Comparison of ENCODE assay signal across 8 mouse cellular contexts in the genomic region with DNA sequence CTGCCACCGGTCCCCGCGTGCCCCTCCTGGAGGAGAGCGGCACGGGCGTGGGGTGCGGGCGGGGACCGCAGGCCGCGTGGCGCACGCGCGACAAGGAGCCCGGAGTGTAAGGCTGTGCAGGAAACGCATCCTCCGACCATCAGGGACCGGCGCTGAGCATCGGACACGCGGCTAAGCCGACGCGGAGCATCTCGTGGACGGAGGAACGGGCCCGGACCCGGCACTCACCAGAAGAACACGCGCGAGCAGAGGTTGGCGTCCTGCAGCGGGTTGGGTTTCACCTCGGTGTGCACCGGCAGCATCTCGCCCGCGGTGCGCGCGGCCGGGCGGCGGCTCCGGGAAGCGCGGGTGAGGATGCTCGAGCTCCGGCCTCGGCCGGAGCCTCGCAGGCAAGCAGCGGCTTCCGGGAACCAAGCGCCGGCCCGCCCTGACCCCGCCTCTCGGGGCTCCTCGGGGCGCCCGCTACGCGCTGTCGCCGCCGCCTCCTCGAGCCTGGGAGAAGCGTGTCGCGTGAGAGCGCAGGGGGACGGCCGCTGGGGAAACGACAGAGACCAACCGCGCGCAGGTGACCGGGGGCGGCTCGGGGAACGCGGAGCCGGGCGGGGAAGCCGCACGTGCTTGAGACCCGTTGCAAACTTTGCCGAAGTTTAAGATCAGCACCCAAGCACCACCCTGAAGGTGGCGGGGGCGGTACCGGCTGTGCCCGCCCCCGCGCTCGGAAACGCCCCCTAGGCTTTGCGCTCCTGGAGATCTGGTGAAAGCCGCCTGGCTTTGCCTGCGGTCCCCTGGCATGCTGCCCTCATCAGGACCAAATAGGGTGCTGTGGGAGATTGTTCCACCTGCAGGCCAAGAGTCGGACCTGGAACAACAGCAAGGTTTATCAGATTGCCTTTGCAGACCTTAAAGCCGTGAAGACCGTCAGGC. TPM values are rescaled to one million over a fixed set of nuclear protein-coding genes. Genes with fewer than 3 reads are reported as not detected.
DNase-seq lines count a peak whose midpoint lies in the region; ATAC-seq and TF ChIP-seq lines count a peak whose summit lies in the region.

A gene (minus strand): TSS at position 412 of the 924 bp plus-strand sequence.

- DNase-seq in adrenal gland, adult (ENCODE audit: inconsistent age in 2 of 2, low spot score in 1 of 2), result peak; percentile 92 to 97
- DNase-seq in gastrocnemius, postnatal 25 days, result peak; percentile 85
- DNase-seq in left cerebral cortex, postnatal 25 days (ENCODE audit: low spot score in 2 of 2), result peak; percentile 68 to 69
- peak; percentile 50 to 56 for DNase-seq in right cerebral cortex, postnatal 36 days (ENCODE audit: low spot score in 2 of 2)
- DNase-seq in urinary bladder, postnatal 4 days (ENCODE audit: low spot score in 2 of 2), result peak; percentile 64 to 77

- H3K4me3 ChIP-seq in cortical plate, adult 2 months (ENCODE audit: insufficient read depth, low read length), result peak within 1 kb of the TSS; percentile 75

- peak; percentile 83 for ATAC-seq in inflammation-experienced regulatory T-cells, adult 6 months
- ATAC-seq in megakaryocyte-erythroid progenitor cell, adult 5-6 weeks (replicated peaks; ENCODE audit: low FRiP score, low TSS enrichment, poor library complexity, severe bottlenecking), result peak; percentile 67

- TF ChIP-seq POLR2A in cortical plate, adult 2 months (IDR thresholded peaks at IDR 0.05; ENCODE audit: extremely low read depth, insufficient read depth, low read length), result 0 out of 2 replicates have a peak, but pooled peaks have one; percentile 32

- intact Hi-C loops in left cerebral cortex, postnatal 25 days (cut with DNase I), result loop anchor here (5.0 kb wide), 2 partner anchors 46 to 89 kb away; no protein-coding TSS in a partner anchor

- H3K4me1 ChIP-seq in cortical plate, adult 2 months (ENCODE audit: control insufficient read depth, insufficient read depth, low read length), result peaks cover 2% of the 10 kb centered on the region

- H3K27ac ChIP-seq in cortical plate, adult 2 months (ENCODE audit: insufficient read depth, low read length), result peak within 1 kb of the TSS; percentile 71; the same call in 1 of the 2 replicates

- TF ChIP-seq CTCF in cortical plate, adult 2 months (IDR thresholded peaks at IDR 0.05; ENCODE audit: extremely low read depth, insufficient read depth, low read length), result no peak

RNA-seq across cellular contexts. Expression of the gene that starts here (rescaled TPM):
- 6.7 and 6.8 TPM in 2 replicates for polyA plus RNA-seq in cortical plate, adult 2 months (2012; rRNA removed)
- total RNA-seq in gastrocnemius, postnatal 25 days (2021), result 10 to 100 TPM in 1 of 2 experiments, 1 to 10 TPM in 1; 9.0 to 10.7 TPM
- polyA plus RNA-seq in inflammation-experienced regulatory T-cells, adult 6 months (2017; shearing (Covaris generic)), result 1 to 10 TPM; 7.2 to 9.6 (median 8.2) TPM
- 10 to 100 TPM in 1 of 2 experiments, 1 to 10 TPM in 1; 7.5 to 10.2 TPM for total RNA-seq in left cerebral cortex, postnatal 25 days (2021)
- 20.5 and 25.4 TPM in 2 replicates for total RNA-seq in megakaryocyte-erythroid progenitor cell, adult 5-6 weeks (2014; fragmentation: Nextera tagmentation)
- 12.2 and 15.6 TPM in 2 replicates for total RNA-seq in megakaryocyte-erythroid progenitor cell, adult 5-6 weeks (2017)

Comparison
In these comparisons a context has a peak if more than half of its experiments do, and no peak if none do; other contexts are left out.
1. Peak in every context shown above with its lines: DNase-seq, ATAC-seq, H3K4me3 ChIP-seq and H3K27ac ChIP-seq.